Mouse (Mus musculus) megakaryocyte progenitor cell, adult 5-6 weeks (primary cell): Measurements from ENCODE around the gene Zmat1. TPM values are rescaled to one million over a fixed set of nuclear protein-coding genes. Genes with fewer than 3 reads are reported as not detected.
"Not testable (repeated sequence)": the region's sequence is repeated elsewhere in the genome, so short reads cannot be mapped to it uniquely, and the experiment has no call there.

Experiments used
- ATAC-seq: replicated peaks from 2 replicates; pipeline ENCODE4 v1.8.0; 2016; ENCODE audit warnings: mild to moderate bottlenecking, moderate TSS enrichment, inconsistent platforms; ENCODE audit not compliant: poor library complexity
- total RNA-seq, 2 experiments: library from RNA; stranded (forward) in 1 of 2; stranded (reverse) in 1 of 2; fragments of 157-497, 149-512 nt in 1 of 2; fragments of 200-1000 nt in 1 of 2; gene quantifications; 2 replicates each; pipeline versions ENCODE4 v1.2.3 to v1.2.4; 2015 to 2017

Gene Zmat1
- total RNA-seq (2015) (5.8 and 8.6 TPM in 2 replicates), total RNA-seq (2017) (0.58 and 1.4 TPM in 2 replicates)

DNA sequence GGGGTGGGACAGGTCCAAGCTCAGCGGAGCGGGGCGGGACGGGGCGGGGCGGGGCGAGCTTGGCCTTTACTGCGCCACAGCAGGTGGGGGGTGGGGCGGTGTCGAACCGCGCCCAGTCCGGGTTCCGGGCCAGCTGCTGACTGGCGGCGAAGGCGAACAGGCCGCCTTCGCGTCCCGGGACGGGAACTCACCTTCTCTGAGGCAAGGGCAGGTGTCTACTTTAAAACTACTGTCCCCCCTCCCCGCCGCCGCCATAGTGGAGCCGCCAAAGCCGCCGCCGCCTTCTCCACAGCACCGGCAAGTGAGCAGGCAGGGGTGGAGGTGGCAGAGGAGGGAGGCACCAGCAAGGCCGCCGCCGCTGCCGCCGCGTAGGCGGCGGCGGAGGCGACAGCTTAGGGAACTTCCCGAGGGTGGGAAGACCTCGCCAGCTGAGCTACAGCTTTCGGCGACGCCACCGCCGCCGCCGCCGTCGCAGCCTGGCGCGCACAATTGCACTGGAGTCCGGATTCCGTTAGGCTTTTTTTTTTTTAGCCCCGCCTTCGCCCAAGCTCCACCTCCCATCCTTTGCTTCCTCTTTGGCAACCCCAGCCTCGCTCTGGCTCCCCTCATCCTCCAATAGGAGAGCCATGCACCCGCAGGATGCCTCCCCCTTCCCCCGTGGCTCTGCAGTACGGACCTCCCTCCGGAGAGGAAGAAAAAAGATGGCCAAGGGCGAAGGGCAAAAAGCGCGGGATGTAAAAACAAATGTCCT is at the start of gene Zmat1:
Gene Zmat1, minus strand, starts transcription at position 490 of the 751 bp plus-strand sequence.
- peak; percentile 100 for ATAC-seq

DNA sequence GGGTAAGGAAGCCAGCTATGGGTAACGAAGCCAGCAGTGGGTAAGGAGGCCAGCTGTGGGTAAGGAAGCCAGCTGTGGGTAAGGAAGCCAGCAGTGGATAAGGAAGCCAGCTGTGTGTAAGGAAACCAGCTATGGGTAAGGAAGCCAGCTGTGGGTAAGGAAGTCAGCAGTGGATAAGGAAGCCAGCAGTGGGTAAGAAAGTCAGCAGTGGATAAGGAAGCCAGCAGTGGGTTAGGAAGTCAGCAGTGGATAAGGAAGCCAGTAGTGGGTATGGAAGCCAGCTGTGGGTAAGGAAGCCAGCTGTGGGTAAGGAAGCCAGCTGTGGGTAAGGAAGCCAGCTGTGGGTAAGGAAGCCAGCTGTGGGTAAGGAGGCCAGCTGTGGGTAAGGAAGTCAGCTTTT is 44.9 kb upstream of the Zmat1 start:
- not testable (repeated sequence) for ATAC-seq

DNA sequence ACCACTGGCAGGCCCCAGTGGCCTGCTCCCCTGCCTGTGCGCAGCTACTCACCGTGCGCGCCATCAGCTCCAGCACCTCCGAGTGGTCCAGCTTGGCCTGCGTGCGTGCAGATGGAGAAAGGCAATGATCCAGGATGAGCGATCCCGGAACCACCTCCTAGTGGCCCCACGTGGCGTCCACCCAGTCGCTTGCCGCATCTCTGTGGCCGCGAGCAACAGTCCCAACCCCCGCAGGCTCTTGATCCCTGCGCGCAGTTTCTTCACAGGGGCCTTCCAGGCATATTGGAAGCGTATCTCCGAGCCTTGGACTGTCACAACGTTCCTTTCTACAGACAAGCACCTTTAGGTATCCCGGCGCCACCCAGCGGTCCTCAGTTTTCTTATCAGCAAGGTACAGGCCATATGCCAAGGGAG is 27.0 kb upstream of the Zmat1 start:
- peak; percentile 55 for ATAC-seq

- ATAC-seq = no peak
These were observed 16.1 kb upstream of the Zmat1 start for GRCm38 (mm10) chrX:135025135-135025534.

GRCm38 (mm10) chrX:135011381-135011780 is 2.4 kb upstream of the Zmat1 start:
- ATAC-seq = no peak

DNA sequence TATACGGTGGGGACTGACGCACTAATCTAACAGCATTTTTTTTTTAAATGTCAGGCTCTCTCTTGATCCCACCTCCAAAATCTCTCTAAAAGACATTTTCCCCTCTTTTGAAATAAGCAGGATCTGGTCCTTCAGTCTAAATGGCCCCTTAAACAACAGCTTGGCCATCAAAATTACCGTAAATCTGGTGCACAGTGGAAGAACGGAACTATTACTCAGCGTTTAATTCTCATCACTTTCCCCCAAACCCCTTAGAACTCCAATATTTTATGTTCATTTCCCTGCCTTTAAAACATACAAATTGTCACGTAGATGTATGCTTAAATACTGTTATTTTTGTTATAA is 434 bp upstream of the Zmat1 start:
- peak; percentile 18 for ATAC-seq

GRCm38 (mm10) chrX:135008021-135008420 is 988 bp downstream of the Zmat1 start:
- no peak for ATAC-seq

DNA sequence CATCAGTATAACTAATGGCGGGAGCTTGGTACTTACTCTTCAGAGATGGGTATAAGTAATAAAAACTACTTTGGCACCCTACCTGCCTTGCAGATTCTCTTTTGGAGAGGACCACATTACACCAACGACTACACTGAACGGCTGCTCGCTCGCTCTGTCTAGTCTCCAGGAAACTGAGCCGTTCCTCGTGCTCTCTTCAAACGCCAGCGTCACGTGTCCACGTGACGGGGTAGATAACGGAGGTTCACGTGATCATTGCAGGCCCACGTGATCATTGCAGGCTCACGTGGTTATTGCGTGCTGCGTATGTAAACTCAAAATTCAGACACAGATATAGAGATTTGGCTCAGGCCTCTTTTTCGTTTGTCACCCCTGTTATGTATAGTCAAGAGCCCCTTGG is 44.5 kb downstream of the Zmat1 start, which contains the start of gene Nxf2:
Gene Nxf2, minus strand, starts transcription at position 209 of the 400 bp plus-strand sequence.
- ATAC-seq = no peak

GRCm38 (mm10) chrX:134963305-134964094 is 45.5 kb downstream of the Zmat1 start:
- peak; percentile 98 for ATAC-seq

- ATAC-seq = peak; percentile 74
These were observed 78.6 kb downstream of the Zmat1 start for GRCm38 (mm10) chrX:134930361-134930760.

DNA sequence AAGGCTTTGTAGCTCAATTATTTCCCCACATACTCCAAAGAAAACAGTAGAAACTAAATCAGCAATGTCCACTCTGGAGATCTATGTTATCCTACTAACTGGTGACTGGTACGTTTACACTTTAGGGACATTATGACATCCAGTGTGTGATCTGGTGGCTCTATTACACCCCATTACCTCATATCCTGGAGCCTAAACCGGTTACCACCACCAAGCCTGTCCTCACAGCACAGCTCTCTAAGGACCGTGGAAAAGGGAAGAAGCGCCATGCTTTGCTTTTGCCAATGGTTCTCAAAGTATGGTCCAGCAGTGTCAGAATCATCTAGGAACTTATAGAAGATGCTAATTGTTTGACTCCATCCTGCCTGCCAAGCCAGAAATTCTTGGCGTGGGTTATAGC is 79.1 kb downstream of the Zmat1 start:
- ATAC-seq = peak; percentile 69

DNA sequence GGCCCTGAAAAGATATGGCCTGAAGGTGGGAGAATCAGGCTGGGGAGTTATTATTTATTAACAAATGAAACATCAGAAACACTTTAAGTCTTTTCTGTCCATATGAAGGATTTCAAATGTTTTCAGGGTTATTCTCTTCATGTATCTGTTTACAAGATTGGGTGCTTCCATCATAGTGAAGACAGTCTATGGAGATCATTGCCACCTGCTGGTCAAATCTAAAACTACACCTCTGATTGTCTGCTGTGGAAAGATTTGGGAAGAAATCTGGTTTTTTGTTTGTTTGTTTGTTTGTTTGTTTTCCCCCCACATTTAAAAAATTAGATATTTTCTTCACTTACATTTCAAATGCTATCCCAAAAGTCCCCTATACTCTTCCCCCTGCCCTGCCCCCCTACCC is 84.0 kb downstream of the Zmat1 start:
- peak; percentile 58; the same call in 1 of the 2 replicates for ATAC-seq

GRCm38 (mm10) chrX:134923675-134924424 is 85.2 kb downstream of the Zmat1 start:
- no peak for ATAC-seq

Other genes with a start within 250 kb of the Zmat1 start
- gene Armcx2, start 200.0 kb downstream of the Zmat1 start, total RNA-seq (2015) = 11.9 and 15.8 TPM in 2 replicates
- 9.5 and 12.3 TPM in 2 replicates for gene Armcx2, start 200.0 kb downstream of the Zmat1 start, total RNA-seq (2017)
- gene Nxf2, start 44.5 kb downstream of the Zmat1 start, total RNA-seq (2015) = 1.7 and 2.2 TPM in 2 replicates
- gene Nxf2, start 44.5 kb downstream of the Zmat1 start, total RNA-seq (2017) = 0.54 and 0.98 TPM in 2 replicates
- gene Gm15023, start 168.4 kb upstream of the Zmat1 start, total RNA-seq (2015) = not detected in 2 replicates
- gene Gm15023, start 168.4 kb upstream of the Zmat1 start, total RNA-seq (2017) = not detected in 2 replicates
- gene Tceal6, start 201.5 kb upstream of the Zmat1 start, total RNA-seq (2015) = not detected in 2 replicates
- not detected in 2 replicates for gene Tceal6, start 201.5 kb upstream of the Zmat1 start, total RNA-seq (2017)